Mouse (Mus musculus): ENCODE measurements around the gene 1190007I07Rik.

1190007I07Rik gene

DNA sequence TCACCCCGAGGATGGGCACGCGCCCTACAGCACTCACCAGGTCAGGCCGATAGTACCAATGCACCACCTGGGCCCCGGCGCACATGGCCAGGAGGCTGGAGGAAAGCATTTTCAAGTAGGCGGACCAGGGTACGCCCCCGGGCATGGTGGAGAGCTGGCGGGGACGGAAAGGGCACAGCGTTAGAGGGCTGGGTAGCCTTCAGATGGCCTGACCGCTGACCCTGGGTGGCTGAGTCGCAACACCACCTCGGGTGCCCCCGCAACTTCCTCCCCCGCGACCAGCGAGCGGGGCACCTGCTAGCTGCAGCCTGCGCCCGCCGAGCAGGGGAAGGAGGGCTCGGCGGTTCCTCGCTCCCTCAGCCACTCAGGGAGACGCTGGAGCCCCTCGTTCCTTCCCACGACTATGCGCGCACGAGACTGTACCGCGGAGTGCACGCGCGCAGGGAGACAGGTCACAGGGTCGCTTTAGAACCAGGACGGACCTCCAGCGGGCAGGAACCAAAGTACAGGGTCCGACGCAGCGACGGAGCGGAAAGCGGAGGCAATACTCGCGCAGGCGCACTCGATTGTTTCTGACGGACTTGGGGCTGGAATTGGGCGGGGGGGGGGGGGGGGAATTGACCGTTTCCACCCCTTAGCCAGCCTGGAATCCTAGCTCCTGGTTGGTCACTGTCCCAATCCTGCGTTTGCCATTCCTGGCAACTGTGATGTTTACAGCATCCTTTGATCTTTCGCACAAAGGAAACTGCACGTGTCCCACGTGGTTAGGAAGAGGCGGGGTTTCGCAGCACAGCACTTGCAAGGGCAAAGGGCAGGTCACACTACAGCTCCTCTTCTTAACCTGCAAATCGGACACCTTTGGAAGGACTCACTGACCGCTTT is at the start of gene 1190007I07Rik:
Gene 1190007I07Rik, minus strand, starts transcription at position 558 of the 882 bp plus-strand sequence.
- peak; percentile 90 to 92 for DNase-seq

GRCm38 (mm10) chr10:82670205-82670604 is 47.2 kb upstream of the 1190007I07Rik start:
- no peak for DNase-seq

- DNase-seq, result peak; percentile 91 to 94
These were observed 43.6 kb upstream of the 1190007I07Rik start for GRCm38 (mm10) chr10:82666436-82667234.

- DNase-seq, result no peak
These were observed 42.9 kb upstream of the 1190007I07Rik start for GRCm38 (mm10) chr10:82665951-82666350.

- no peak for DNase-seq
These were observed 40.3 kb upstream of the 1190007I07Rik start for GRCm38 (mm10) chr10:82663289-82663688.

DNA sequence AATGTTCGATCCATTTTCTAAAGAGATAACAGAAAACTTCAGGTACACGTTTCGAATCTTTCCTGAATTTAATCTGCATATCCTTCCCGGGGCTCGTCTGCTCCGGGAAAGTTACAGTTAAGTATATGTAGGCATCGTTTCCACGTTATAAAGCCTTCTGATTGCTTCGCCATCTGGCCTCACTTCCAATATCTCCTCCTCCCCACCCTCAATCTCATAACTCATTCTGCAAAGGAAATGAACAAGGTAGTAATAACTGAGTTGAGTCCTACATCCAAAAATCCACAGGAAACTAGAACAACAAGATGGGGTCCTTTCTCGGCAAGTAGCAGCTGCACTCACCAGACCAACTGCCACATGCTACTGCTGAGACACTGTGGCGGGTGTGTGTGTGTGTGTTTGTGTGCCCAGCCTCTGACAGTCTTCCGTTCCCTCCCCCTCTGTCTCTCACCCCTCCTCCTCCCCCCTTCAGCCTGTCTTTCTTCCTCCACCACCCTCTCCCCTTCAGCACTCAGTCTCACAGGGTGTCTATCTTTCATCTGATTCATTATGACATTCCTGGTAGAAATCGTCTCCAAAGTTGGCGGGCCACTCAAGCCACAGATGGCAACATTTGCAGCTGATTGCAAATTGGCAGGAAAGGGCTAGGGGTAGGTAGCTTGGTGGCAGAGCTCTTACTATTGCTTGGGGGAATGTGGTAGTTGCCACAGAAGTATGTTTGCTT is 39.4 kb upstream of the 1190007I07Rik start:
- DNase-seq, result peak; percentile 71 to 74

GRCm38 (mm10) chr10:82661820-82662219 is 38.8 kb upstream of the 1190007I07Rik start:
- peak; percentile 12 to 21 for DNase-seq

DNA sequence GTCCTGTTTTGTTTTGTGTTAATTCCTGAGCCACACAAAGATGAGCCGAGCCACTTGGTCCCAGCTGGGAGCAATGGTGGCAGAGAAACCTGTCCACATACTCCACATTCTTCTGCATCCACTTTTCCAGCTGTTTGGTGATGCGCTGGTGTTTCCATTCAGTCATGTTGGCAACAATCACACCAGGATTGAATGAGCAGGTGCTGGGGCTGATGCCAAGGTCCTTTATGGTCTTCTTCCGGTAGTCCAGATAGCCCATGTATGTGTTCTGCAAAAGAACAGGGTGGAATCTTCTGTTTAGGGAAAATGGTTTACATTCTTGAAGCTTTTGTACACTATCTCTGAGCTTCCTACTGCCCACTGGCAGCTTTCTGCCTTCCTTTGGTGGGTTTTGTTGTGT is 31.6 kb upstream of the 1190007I07Rik start:
- no peak for DNase-seq

GRCm38 (mm10) chr10:82652625-82653024 is 29.6 kb upstream of the 1190007I07Rik start:
- DNase-seq, result no peak

DNA sequence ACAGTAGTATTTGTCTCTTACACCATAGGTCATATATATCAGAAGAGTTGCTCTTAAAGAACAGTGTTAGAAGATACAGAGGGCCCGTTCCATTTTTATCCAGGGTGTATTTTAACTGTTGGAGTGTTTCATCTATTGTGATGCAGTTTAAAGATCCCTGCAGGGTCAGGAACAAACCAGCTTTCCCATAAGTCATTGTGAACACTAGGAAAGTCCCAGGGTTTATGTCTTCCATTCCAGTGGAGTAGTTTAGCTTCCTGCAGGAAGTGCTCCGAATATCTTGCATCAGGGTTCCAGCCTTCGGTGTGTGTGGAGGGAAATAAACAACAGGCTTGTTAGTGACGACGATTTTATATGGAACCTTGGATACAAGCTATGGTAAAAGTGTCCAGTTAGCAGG is 28.2 kb upstream of the 1190007I07Rik start:
- DNase-seq, result no peak

GRCm38 (mm10) chr10:82647205-82647811 is 24.3 kb upstream of the 1190007I07Rik start:
- no peak for DNase-seq

- no peak for DNase-seq
These were observed 23.1 kb upstream of the 1190007I07Rik start for GRCm38 (mm10) chr10:82646083-82646482.

DNA sequence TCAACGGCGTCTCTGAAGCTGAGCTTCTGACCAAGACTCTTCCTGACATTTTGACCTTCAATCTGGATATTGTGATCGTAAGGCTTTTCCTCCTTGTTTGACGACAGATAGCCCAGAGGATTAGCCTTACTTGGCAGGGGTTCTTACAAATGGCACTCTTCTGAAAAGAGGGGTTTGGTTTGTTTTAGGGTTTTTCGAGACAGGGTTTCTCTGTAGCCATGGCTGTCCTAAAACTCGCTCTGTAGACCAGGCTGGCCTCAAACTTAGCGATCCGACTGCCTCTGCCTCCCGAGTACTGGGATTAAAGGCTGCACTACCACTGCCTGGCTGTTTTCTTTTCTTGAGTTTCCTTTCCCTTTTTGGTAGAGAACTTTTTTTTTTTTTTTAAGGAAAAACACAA is 18.5 kb upstream of the 1190007I07Rik start:
- no peak for DNase-seq

- DNase-seq, result no peak
These were observed 16.1 kb upstream of the 1190007I07Rik start for GRCm38 (mm10) chr10:82639032-82639698.

DNA sequence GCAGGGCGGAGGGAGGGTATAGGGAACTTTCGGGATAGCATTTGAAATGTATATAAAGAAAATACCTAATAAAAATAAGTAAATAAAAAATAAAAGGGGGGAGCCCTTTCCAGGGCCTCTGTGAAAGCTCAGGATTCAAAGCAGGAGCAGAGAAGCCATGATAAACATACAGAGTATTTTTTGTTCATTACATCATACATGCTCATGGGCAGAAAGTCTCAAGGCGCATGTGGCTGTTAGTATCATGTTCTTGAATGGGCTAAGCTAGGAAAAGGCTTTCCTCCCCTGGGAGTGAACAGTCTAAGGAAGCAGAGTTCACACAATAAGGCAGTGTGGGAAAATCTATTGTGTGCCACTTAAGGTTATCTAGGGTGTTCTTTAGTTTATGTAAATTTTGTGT is 13.3 kb upstream of the 1190007I07Rik start:
- no peak for DNase-seq

DNA sequence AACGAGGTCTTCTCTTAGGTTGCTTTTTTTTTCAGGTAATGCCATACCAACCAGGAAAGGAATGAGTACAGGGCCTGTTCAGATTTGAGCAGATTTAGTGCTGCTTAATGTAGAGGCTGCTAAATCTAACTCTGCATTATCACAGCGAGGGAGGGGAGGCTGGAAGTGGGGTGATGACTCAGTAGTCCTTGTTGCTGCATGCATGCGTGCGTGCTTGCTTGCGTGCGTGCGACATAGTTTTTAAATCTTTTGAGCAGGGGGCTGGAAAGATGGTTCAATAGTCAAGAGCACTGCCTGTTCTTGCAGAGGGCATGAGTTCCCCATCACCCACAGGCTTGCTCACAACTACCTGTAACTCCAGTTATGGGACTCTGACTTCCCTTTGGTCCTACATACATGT is 11.3 kb upstream of the 1190007I07Rik start:
- no peak for DNase-seq

DNA sequence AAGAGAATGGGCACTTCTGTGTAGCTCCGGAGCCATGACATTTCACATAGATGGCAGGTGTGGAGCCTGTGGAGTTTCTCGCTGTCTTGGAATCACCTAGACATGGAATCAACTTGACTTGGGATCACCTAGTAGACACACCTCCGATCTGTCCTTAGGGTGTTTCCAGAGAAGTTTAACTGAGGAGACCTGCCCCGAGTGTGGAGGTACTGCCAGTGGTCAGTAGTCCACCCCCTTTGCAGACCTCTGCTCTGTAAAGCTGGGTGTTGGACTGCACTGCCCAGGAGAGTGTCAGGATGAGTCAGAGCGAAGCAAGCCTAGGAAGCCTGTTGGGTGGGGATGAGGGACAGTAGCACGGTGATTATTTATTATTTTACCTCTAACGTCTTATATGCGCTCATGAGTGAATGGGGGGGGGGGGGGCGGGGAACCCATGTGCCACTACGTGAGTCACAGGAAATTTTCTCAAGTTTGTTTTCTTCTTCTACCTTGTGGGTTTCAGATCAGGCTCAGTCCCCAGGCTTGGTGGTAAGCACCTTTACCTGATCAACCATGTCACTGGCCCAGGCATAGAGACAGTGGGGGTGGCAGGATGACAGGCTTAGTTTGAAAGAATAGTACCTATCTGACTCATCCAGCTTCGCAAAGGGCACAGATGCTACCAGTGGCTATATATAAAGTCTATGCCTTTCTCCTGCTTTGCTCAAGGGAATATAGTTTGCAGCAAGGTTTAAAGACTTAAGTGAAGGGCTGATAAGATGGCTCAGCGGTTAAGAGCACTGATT is 9.7 kb upstream of the 1190007I07Rik start:
- DNase-seq, result no peak

GRCm38 (mm10) chr10:82631133-82631532 is 8.1 kb upstream of the 1190007I07Rik start:
- no peak for DNase-seq

DNA sequence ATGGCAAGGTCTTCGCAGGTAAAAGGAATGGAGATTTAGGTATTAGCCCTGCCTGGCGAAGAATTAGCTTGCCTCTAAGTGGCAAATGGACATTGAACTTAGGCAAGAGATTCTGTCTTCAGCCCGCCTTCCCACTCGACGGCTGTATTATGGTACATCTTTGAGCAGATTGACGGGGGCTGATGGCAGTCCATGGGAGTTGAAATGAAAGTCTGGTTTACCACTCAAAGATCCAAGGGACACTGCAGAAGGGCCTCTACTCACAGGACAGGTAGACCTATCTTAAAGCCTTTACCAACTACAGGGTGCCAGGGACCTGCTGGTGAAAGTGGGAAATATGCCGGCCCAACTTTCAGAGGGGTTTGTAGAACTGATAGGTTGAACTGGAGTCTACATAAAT is 7.5 kb upstream of the 1190007I07Rik start:
- DNase-seq, result no peak

DNA sequence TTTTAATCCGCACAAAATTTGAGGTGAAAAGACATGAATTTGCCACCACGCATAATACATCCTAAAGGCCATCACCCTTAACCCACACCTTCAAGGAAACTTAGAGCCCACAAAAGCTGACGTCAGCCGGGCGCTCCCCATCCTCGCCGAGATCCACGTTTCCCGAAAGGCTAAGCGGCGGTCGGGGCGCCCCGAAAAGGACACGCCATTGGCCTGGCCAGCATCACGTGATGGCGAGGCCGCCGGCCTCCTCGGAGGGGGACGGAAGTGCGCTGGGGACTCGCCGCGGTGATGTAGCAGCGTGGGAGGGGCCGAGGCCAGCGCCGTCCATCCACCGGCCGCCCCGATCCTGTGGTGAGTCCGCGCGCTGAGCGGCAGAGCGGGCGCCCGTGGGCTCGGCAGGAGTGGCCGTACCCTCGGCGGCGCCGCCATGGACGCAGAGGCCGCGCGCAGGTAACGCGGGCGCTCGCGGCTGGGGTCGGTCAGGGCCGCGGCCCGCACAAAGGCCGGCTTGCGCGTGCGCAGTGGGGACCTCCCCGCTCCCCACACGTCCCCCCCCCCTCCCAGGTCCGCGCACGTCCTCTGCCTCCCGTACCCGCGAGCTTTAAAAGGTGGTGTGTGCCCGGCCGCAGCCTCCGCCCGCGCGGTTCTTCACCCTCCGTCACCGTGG is 6.7 kb upstream of the 1190007I07Rik start, which contains the start of gene Tdg:
Gene Tdg, plus strand, starts transcription at position 243 of the 670 bp plus-strand sequence.
- DNase-seq, result peak; percentile 86 to 93
